Mouse (Mus musculus): ENCODE data around the gene Man1a2. TPM values are rescaled to one million over a fixed set of nuclear protein-coding genes. Genes with fewer than 3 reads are reported as not detected.

Gene Man1a2
- polyA plus RNA-seq, 1 experiment: 4.9 TPM

DNA sequence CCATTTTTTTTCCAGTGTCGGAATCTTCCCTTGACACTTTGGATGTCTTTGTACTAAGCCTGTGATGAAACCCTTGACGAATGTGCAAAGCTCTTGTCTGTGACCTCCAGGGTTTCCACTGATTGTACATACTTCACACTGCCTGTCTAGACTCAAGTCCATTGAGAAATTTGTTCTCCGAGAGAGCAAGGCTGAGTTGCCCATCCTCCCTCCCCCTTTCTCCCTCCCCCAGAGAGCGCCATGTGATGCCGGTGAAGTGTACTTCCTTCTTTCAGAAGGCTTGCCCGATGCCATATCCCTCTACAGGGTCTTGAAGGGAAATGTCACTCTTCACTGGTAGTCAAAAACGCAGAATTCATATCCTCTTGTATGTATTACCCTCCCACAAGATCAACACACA lies 26.8 kb upstream of the Man1a2 start:
- Histone ChIP-seq H3ac (ENCODE audit: control insufficient read depth, insufficient read length) (no peak overlapping the region), H3K4me2 (ENCODE audit: low read depth) (no peak overlapping the region), H3K27me3 (ENCODE audit: control insufficient read depth, insufficient read depth, insufficient read length) (no peaks in the 10 kb centered on the region), H3K36me3 (ENCODE audit: control insufficient read depth, insufficient read depth) (no peaks in the 10 kb centered on the region), H3K4me3 (no peak overlapping the region), H3K79me2 (ENCODE audit: control insufficient read depth, insufficient read depth) (no peaks in the 10 kb centered on the region)
- TF ChIP-seq USF1 (IDR thresholded peaks at IDR 0.05; ENCODE audit: low read depth) (no peak), MYOD1 (IDR thresholded peaks at IDR 0.05; ENCODE audit: control insufficient read depth in 1 of 3, insufficient read length in 2 of 3, low read depth in 2 of 3) (no peak), CEBPB (IDR thresholded peaks at IDR 0.05; ENCODE audit: insufficient read depth, poor library complexity, severe bottlenecking) (no peak), SRF (IDR thresholded peaks at IDR 0.05; ENCODE audit: control insufficient read depth, insufficient read length, low read depth) (no peak)

DNA sequence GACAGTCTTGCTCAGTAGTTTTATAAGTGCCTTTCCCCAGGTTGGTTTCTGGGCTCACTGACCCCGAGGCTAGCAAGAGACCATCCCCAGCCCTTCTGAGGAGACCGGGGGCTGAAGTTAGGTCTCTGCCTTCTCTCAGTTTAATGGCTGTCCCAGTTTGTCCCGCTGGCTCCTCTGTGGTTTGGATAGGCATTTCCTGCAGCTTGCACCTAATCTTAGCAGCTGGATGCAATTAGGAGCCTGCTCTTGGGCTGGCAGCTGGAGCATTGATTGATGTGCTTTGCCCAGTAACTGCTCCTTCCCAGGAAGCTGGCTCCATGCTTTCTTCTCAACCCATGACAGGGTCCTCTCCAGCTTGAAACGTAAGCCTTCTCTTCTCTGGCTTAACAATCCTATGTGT lies 26.2 kb upstream of the Man1a2 start:
- Histone ChIP-seq H3K36me3 (ENCODE audit: control insufficient read depth, insufficient read depth) (no peaks in the 10 kb centered on the region), H3ac (ENCODE audit: control insufficient read depth, insufficient read length) (no peak overlapping the region), H3K4me2 (ENCODE audit: low read depth) (no peak overlapping the region), H3K27me3 (ENCODE audit: control insufficient read depth, insufficient read depth, insufficient read length) (no peaks in the 10 kb centered on the region), H3K79me2 (ENCODE audit: control insufficient read depth, insufficient read depth) (no peaks in the 10 kb centered on the region), H3K4me3 (no peak overlapping the region)
- TF ChIP-seq USF1 (IDR thresholded peaks at IDR 0.05; ENCODE audit: low read depth) (no peak), MYOD1 (IDR thresholded peaks at IDR 0.05; ENCODE audit: control insufficient read depth in 1 of 3, insufficient read length in 2 of 3, low read depth in 2 of 3) (no peak), TCF3 (IDR thresholded peaks at IDR 0.05; ENCODE audit: insufficient read length, low read depth) (no peak), MYOG (IDR thresholded peaks at IDR 0.05; ENCODE audit: control insufficient read depth in 1 of 3, insufficient read depth in 1 of 3, insufficient read length in 2 of 3, low read depth in 2 of 3) (no peak), MAX (IDR thresholded peaks at IDR 0.05; ENCODE audit: low read depth) (no peak), E2F4 (IDR thresholded peaks at IDR 0.05; ENCODE audit: insufficient read depth) (no peak), POLR2AphosphoS2 (IDR thresholded peaks at IDR 0.05; ENCODE audit: insufficient read length, low read depth) (no peak)

DNA sequence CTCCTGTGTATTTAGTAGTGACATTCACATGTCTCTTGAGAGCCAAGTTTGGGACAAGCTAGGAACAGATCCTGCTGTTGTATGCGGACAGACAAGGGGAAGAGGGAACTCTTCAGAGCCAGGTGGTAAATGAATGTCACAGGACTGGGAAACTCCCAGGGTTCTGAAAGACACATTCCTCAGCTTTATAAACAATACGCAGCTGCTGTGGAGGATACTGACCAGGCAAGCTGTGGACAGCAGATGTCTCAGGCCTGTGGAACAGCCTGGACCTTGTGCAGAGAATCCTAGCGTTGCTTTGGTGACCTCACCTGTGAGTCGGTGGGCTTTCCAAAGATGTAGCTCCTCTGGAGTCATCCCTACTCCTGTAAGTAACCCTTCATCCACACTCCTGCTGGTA lies 21.8 kb upstream of the Man1a2 start:
- Histone ChIP-seq H3K4me3 (no peak overlapping the region), H3K4me2 (ENCODE audit: low read depth) (no peak overlapping the region), H3ac (ENCODE audit: control insufficient read depth, insufficient read length) (no peak overlapping the region), H3K79me2 (ENCODE audit: control insufficient read depth, insufficient read depth) (no peaks in the 10 kb centered on the region), H3K36me3 (ENCODE audit: control insufficient read depth, insufficient read depth) (no peaks in the 10 kb centered on the region), H3K27me3 (ENCODE audit: control insufficient read depth, insufficient read depth, insufficient read length) (no peaks in the 10 kb centered on the region)
- TF ChIP-seq USF1 (IDR thresholded peaks at IDR 0.05; ENCODE audit: low read depth): no peak
- peak in 1 of 3 experiments; percentile 24 for TF ChIP-seq MYOG (IDR thresholded peaks at IDR 0.05; ENCODE audit: control insufficient read depth in 1 of 3, insufficient read depth in 1 of 3, insufficient read length in 2 of 3, low read depth in 2 of 3)
- peak in 1 of 3 experiments; percentile 31 for TF ChIP-seq MYOD1 (IDR thresholded peaks at IDR 0.05; ENCODE audit: control insufficient read depth in 1 of 3, insufficient read length in 2 of 3, low read depth in 2 of 3)

DNA sequence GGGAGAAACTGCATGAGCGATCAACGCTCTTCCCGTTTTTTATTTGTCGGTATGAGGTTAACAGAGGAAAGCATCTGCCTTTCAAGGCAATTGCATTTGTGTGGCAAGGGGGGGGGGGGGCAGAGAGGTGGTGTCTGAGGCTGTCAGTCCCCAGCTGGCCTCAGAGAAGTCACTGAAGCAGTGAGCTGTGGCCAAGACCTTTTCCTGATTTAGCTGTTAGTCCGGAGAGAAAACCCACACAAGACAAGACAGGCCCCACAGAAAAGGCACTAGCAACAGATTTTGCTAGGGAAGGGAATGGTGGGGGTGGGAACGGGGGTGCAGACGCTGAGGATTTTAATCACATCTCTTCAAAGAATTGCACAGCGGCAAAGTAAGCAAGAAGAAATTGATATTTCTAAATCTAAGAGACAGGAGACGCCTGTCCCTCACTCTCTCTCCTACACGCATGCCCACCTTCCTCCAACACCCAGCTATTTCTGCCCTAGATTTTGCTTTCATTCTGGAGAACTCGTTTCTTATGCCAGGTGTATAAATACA lies 19.9 kb upstream of the Man1a2 start:
- Histone ChIP-seq H3K4me2 (ENCODE audit: low read depth) (no peak overlapping the region), H3K27me3 (ENCODE audit: control insufficient read depth, insufficient read depth, insufficient read length) (no peaks in the 10 kb centered on the region), H3K4me3 (no peak overlapping the region), H3K36me3 (ENCODE audit: control insufficient read depth, insufficient read depth) (no peaks in the 10 kb centered on the region), H3K79me2 (ENCODE audit: control insufficient read depth, insufficient read depth) (no peaks in the 10 kb centered on the region), H3ac (ENCODE audit: control insufficient read depth, insufficient read length) (no peak overlapping the region)
- TF ChIP-seq POLR2AphosphoS2 (IDR thresholded peaks at IDR 0.05; ENCODE audit: insufficient read length, low read depth): no peak
- TF ChIP-seq POLR2A (IDR thresholded peaks at IDR 0.05; ENCODE audit: insufficient read length, low read depth): no peak
- no peak for TF ChIP-seq TCF12 (IDR thresholded peaks at IDR 0.05; ENCODE audit: insufficient read depth, poor library complexity, severe bottlenecking)
- no peak for TF ChIP-seq E2F4 (IDR thresholded peaks at IDR 0.05; ENCODE audit: insufficient read depth)
- TF ChIP-seq REST (IDR thresholded peaks at IDR 0.05; ENCODE audit: insufficient read depth, insufficient read length): no peak
- no peak for TF ChIP-seq MYOD1 (IDR thresholded peaks at IDR 0.05; ENCODE audit: control insufficient read depth in 1 of 3, insufficient read length in 2 of 3, low read depth in 2 of 3)

DNA sequence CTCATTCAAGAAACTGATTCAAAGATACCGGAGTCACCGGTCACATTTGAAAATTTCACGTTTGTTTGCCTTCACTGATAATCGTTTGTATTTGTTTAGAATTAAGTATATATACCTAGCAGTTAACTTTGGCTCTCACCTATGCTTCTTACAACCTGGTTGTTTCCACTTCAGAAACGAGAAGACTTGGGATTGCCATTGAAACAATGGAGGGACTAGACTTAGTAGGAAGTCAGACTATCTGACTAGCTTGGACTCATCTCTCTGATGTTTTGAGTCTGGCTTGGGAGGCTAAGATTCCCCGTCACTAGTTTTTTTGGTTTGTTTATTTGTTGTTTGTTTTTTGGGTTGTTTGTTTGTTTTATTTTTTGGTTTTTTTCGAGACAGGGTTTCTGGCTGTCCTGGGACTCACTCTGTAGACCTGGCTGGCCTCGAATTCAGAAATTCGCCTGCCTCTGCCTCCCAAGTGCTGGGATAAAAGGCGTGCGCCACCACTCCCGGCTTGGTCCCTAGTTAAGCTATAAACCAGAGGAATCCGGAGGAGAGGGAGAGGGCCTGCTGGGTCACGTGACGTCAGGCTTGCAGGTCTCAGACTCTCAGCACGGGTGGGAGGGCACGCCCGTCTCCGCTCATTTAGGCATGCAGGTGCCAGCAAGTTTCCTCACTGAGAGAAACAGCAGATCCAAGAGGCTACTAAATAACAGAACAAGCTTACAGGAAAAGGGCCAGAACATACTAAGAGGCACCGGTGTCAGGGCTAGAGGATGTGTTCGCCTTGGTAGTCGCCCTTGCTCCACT lies 18.7 kb upstream of the Man1a2 start:
- Histone ChIP-seq H3K4me3 (no peak overlapping the region), H3K36me3 (ENCODE audit: control insufficient read depth, insufficient read depth) (no peaks in the 10 kb centered on the region), H3K27me3 (ENCODE audit: control insufficient read depth, insufficient read depth, insufficient read length) (no peaks in the 10 kb centered on the region), H3K4me2 (ENCODE audit: low read depth) (no peak overlapping the region), H3K79me2 (ENCODE audit: control insufficient read depth, insufficient read depth) (no peaks in the 10 kb centered on the region), H3ac (ENCODE audit: control insufficient read depth, insufficient read length) (no peak overlapping the region)
- TF ChIP-seq USF1 (IDR thresholded peaks at IDR 0.05; ENCODE audit: low read depth) (no peak), MYOD1 (IDR thresholded peaks at IDR 0.05; ENCODE audit: control insufficient read depth in 1 of 3, insufficient read length in 2 of 3, low read depth in 2 of 3) (no peak), E2F4 (IDR thresholded peaks at IDR 0.05; ENCODE audit: insufficient read depth) (no peak), MYOG (IDR thresholded peaks at IDR 0.05; ENCODE audit: control insufficient read depth in 1 of 3, insufficient read depth in 1 of 3, insufficient read length in 2 of 3, low read depth in 2 of 3) (no peak), CEBPB (IDR thresholded peaks at IDR 0.05; ENCODE audit: insufficient read depth, poor library complexity, severe bottlenecking) (no peak), MAX (IDR thresholded peaks at IDR 0.05; ENCODE audit: low read depth) (no peak), REST (IDR thresholded peaks at IDR 0.05; ENCODE audit: insufficient read depth, insufficient read length) (no peak), SRF (IDR thresholded peaks at IDR 0.05; ENCODE audit: control insufficient read depth, insufficient read length, low read depth) (no peak), POLR2A (IDR thresholded peaks at IDR 0.05; ENCODE audit: insufficient read length, low read depth) (no peak), TCF12 (IDR thresholded peaks at IDR 0.05; ENCODE audit: insufficient read depth, poor library complexity, severe bottlenecking) (no peak), TCF3 (IDR thresholded peaks at IDR 0.05; ENCODE audit: insufficient read length, low read depth) (no peak), POLR2AphosphoS2 (IDR thresholded peaks at IDR 0.05; ENCODE audit: insufficient read length, low read depth) (no peak)
